Mouse (Mus musculus) embryo, embryonic 9.5 days (tissue): ENCODE results near the gene Notum.

ENCODE experiments used
- DNase-seq: peaks from one replicate; pipeline ENCODE4 v3.0.0-alpha.2; 2017; ENCODE audit errors: extremely low spot score

The Notum gene

DNA sequence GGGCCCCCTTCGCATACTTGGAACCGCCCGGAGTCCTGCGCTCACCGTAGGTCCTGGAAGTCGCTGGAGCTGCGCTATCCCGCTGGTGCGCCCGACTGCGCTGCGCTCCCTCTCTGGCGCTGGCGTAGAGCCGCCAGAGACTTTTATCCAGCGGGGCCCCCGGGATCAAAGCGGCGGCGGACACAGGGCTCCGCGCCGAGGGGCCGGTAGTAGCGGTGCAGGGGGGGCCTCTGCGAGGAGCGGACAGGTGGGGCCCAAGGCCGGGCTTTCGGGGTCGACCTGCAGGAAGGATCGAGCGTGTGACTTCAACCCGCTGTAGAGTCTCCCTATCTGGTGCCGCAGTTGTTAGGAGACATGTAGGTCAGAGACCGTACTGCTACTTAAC is at the start of gene Notum:
Notum (minus strand) TSS at position 100 of the 385 bp plus-strand sequence.
- DNase-seq = peak; percentile 52

GRCm38 (mm10) chr11:120710672-120711071 is 49.7 kb upstream of the Notum start:
- DNase-seq = no peak

DNA sequence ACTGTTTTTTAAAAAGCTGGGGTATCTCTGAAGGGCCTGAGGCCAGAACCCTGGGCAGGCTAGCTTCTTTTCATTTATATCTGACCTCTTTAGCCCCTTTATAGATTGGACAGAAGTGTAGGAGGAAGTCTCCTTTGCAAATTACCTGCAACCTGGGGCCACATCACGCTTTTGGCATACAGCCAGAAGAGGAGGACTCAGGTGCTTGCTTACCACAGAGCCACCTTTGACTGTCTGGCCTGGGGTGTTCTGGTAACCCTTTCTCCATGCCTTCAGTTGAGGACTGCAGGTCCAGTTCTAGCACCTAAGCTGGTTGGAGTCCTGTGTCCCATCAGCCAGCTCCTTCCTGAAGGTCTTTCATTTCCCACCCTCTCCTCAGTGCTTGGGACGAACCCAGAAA is 48.6 kb upstream of the Notum start:
- no peak for DNase-seq

GRCm38 (mm10) chr11:120707969-120708368 is 47.0 kb upstream of the Notum start:
- DNase-seq = no peak

- DNase-seq = peak; percentile 61
Measured at GRCm38 (mm10) chr11:120707225-120707624, 46.2 kb upstream of the Notum start.

- no peak for DNase-seq
Measured at GRCm38 (mm10) chr11:120706120-120706519, 45.1 kb upstream of the Notum start.

DNA sequence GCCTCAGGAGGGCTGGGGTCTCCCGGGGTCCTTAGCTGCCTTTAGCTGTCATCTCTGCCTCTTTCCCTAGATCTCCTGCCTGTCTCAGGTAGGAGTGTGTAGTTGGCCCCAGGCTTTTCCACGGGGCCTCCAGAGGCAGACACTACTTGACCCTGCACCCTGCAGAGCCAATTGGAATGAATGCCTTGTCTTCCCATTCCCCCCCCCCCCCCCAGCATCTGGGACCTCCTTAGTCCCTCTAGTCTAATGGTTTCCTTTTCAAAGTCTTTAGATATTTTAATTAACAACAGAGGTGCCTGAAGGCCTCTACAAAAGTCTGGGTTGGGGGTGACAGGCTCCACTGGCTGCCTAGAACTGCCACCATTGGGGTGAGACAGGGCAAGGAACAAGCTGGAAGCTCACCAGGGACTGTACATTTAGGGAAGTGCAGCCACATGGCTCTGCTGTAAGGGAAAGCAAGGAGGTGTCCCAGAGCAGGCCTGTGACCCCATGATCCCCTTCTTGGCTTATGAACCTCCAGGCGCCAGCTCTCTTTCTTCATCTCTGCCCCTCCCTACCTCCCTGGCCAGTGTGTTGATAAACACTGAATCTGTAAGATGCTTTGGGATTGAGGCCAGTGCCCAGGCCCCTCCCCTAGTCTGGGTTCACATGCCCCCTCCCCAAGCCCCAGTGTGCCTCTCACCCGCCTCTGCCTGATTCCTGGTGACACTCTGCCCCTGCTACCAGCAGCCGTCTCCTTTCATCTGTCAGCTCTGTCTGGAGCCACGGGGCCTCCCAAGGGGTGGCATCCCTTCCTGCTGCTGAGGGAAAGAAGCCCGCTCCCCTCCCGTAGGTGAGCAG is 43.7 kb upstream of the Notum start:
- peak; percentile 48 for DNase-seq

- DNase-seq = no peak
Measured at GRCm38 (mm10) chr11:120703696-120704454, 42.9 kb upstream of the Notum start.

DNA sequence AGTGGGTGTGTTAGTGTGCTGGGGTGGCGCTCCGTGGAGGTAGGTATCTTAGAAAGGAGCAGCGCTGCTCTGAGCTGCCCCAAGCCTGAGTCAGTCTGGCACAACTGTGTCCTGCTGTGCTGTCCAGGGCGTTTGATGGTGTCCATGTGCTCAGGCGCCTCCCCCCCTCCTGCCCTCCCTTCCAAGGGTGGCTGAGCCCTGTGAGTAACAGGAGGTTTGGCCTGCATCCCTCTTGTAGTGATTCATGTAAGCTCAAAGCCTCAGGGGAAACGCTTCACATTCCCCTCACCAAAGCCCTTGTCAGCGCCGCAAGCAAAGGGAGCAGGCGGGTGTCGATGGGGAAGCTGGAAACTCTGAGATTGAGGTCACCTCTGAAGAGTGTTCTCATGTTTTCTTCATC is 36.8 kb upstream of the Notum start:
- DNase-seq = no peak

DNA sequence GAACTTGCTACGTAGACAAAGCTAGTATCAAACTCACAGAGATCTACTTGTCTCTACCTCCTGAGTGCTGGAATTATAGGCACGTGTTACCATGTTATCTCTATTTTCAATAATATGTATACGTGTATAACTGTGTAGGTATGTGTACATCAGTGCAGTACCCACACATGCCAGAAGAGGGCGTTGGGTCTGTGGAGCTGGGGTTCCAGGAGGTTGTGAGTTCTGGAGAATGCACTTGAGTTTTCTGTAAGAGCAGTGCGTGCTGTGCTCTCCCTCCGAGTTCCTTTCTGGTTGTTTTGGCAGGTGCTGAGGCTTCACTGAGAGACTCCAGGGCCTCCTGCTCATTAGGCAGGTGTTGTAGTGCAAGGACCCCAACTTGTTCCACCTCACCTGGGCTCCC is 35.6 kb upstream of the Notum start:
- DNase-seq = no peak

GRCm38 (mm10) chr11:120695641-120696040 is 34.7 kb upstream of the Notum start:
- no peak for DNase-seq

- DNase-seq = peak; percentile 73
Measured at GRCm38 (mm10) chr11:120695184-120695583, 34.2 kb upstream of the Notum start.

DNA sequence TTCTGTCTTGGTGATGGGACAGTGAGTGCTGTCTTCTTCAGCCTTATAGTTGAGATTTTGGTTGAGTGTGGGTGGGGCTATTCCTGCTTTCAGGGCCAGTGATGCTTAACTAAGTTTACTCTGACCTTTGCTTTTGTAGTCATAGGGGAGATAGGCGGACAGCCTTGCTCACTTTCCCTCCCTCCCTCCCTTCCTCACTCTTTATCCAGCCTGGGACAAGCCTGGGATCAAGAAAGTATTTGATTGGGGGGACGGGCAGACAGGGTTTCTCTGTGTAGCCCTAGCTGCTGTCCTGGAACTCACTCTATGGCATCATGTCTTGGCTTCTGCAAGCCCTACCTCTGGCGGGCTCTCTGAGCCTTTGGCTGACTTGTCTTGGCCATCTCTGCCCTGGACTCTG is 32.5 kb upstream of the Notum start:
- no peak for DNase-seq

GRCm38 (mm10) chr11:120692471-120693011 is 31.6 kb upstream of the Notum start:
- no peak for DNase-seq

- no peak for DNase-seq
Measured at GRCm38 (mm10) chr11:120689365-120689764, 28.4 kb upstream of the Notum start.

DNA sequence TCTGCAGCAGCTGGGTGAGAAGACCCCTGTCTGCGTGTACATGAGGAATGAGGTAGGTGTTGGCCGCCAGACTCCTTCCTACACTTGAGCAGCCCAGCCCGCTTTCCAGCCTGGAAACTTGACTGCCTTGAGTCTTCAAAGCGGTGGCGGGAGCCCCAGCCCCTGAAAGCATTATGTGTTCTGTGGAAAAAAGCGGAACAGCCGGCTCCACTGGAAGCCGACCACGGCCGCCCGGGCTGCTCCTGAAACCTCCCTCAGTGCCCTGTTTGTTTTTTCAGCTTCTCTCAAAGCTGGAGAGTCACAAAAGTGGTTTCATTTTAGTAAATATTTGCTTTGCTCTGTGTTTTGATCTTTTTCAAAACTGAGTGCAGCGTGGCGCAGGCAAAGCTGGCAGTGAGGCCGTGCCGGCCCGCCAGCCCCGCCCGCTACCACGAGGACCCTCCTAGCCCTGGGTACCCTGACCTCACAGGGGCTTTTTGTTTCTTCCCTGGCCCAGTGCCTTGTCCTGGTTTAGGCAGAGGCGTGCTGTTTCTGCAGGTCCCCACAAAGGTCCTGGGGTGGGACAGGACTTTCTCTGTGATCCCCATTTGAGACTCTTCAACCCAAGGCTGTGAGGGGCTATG is 25.8 kb upstream of the Notum start:
- DNase-seq = no peak

GRCm38 (mm10) chr11:120684660-120685059 is 23.7 kb upstream of the Notum start:
- no peak for DNase-seq

DNA sequence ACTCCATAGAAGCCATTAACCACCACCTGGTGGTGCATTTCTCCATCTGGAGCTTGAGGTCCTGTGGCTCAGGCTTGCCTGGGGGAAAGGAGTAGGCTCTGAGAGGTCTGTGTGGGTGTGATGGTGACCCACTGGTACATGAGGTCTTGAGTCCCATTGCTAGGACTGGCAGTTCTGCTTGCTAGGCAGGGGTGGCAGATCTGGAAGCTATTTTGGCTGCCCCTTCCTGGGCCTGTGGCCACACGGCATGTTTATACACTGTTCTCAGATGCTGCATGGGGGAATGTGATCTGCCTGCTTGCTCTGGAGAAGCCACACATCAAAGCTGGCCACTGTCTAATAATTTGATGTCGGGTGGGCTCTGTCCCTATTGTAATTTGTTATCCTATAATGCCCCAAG is 23.1 kb upstream of the Notum start:
- DNase-seq = no peak

DNA sequence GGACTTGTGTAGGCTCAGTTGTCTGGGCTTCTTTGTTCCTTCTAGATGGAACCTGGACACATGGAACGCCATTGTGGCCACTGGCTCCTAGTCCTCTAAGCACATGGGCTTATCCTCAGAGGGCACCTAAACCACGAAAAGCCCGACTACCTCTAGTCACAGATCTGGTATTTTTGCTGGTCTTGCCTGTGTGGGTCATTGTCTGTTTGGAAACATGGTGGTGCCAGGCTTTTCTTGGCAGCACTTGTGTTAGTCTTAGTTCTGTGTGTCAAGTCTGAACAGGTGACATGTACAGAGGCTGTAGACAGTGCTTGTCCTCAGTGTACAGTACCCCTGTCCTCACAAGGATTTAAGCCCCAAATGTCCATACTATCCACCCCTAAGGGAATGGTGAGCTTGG is 22.6 kb upstream of the Notum start:
- DNase-seq = no peak

DNA sequence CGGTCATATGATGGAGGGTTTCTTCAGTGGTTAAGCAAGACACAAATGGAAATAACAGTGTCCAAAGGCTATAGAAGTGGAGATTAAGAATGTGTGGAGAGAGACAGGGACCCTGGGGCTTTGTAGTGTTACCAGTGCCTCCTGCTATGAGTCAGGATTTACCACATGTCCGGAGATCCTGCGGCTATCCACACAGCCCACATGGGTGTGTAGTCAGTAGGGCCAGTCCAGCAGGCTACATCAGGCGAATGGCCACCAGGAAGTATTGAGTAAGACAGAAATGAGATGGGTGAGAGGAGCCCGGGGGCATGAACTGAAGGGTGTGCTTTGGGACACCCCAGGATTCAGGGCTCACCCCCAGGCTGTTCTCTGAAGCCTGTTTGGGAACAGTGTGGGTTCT is 21.7 kb upstream of the Notum start:
- no peak for DNase-seq

GRCm38 (mm10) chr11:120679909-120680308 is 18.9 kb upstream of the Notum start:
- DNase-seq = no peak

GRCm38 (mm10) chr11:120676951-120677350 is 16.0 kb upstream of the Notum start:
- no peak for DNase-seq
